Mouse (Mus musculus) layer of hippocampus, postnatal 36 days (tissue): ENCODE data around the gene Tmem97. TPM values are rescaled to one million over a fixed set of nuclear protein-coding genes. Genes with fewer than 3 reads are reported as not detected.
"Not testable (repeated sequence)": the region's sequence is repeated elsewhere in the genome, so short reads cannot be mapped to it uniquely, and the experiment has no call there.

Experiments used
- DNase-seq, 2 experiments: peaks; one replicate each; pipeline ENCODE4 v3.0.0; 2022
- total RNA-seq, 2 experiments: library from RNA; stranded (reverse); gene quantifications; 2 replicates each; pipeline ENCODE4 v1.2.3; 2021

Gene Tmem97
- 10 to 100 TPM; 11.1 to 12.7 TPM for total RNA-seq

DNA sequence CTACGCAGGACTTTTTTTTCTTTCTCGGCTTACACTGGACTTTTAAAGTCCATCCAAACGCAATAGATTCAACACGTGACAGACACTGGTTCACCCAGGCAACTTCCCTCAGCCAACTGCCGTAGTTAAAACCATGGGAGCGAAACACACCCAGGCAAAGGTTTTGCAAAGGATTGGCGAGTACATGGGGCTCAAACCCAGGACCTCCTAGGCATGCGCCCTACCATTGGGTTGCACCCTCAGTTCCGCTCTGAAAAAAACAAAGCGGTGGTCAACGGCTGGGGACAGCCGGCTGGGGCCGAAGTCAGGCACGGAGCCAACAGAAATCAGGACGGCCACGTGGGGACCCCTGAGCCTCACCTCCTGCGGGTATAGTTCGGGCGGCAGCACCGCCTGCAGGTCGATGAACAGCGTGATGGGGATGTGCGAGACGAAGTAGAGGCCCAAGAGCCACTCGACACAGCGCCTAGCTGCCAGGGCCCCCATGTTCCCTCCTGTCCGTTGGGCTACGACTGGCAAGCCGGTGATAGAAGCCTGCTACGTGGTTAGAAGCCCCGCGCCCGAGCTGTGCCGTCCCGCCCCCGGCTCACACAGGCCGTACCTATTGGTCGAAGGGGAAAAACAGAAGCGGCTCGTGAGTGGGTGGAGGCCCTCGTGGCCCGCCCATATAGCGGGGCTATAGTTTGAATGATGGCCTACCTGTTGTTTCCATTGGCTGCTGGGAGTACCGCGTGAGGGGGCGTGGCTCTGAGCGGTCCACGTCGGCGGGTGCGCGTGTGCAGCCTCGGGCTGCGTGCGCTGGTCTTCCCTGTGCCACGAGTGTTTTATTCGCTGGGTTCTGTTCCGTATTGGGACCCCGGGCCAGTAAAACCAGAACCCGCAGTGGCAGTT is at the start of gene Tmem97:
Gene Tmem97, minus strand, starts transcription at position 610 of the 891 bp plus-strand sequence.
- DNase-seq = peak; percentile 94

DNA sequence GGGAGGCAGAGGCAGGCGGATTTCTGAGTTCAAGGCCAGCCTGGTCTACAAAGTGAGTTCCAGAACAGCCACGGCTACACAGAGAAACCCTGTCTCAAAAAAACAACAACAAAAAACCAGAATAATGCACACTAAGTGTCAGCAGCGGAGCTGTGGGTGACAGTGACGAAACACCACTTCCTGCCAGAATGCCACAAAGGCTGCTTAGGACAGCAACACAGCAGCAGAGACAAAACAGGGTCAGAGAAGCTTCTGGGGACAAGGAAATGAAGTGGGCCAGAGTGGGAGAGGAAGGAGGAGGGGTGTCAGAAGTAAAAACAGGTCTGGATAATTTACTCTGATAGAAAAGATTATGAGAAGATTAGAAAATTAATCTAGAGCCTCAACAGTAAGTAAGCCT is 49.5 kb upstream of the Tmem97 start:
- DNase-seq = no peak

DNA sequence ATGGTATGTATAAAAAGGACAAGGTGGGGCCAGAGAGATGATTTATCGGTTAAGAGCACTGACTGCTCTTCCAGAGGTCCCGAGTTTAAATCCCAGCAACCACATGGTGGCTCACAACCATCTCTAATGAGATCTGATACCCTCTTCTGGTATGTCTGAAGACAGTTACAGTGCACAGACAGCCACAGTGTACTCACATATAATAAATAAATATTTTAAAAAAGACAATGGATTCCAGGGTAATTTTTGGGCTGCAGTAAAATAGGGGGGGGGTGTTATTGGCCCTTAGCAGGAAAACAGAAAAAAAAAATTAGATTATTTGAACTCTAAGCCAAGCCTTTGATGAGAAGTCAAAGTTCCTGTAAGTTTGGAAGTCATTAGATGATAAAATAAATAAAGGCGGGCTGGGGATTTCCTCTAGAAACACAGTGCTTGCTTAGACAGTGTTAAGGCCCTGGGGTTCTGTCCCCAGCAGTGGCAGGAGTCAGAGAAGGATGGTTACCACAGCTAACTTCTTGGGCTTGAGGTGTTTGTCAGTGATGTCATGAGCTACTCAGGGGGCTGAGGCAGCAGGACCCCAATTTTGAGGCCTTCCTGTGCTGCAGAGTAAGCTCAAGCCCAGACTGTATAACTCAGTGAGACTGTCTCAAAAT is 48.3 kb upstream of the Tmem97 start:
- DNase-seq = no peak

DNA sequence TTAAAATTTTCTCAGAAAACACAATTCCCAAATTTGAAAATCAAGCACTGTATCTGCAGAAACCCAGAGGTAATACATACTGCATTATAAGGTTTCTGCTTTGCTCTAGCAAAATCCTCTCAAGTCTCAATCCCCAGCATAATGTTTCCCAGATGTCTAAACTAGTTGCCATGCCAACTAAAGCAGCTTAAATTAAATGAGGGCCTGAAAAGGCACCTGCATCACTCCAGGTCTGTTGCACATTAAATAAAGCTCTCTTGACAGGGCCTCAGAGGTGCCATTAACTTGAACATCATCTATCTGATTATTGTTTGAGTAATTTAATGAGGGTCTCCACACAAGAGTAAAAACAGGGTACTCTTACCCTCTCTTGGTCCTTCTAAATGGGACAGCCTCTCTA is 46.2 kb upstream of the Tmem97 start:
- DNase-seq = no peak

DNA sequence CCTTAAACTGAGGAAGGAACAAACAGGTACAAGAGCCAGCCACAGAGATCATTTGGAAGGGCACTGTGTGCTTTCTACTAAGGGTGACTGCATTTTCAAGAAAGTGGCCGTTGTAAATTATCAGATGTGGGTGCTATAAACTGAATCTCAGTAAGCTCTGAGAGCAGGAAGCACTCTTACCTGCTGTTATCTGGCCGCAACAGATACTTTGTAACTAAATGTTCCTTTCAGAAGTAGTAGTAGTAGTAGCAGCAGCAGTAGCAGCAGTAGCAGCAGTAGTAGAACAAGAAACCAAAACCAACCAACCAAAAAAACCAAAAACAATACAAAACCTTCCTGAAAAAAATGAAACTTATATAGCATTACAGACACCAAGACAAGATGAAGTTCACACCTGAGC is 45.2 kb upstream of the Tmem97 start:
- no peak for DNase-seq

DNA sequence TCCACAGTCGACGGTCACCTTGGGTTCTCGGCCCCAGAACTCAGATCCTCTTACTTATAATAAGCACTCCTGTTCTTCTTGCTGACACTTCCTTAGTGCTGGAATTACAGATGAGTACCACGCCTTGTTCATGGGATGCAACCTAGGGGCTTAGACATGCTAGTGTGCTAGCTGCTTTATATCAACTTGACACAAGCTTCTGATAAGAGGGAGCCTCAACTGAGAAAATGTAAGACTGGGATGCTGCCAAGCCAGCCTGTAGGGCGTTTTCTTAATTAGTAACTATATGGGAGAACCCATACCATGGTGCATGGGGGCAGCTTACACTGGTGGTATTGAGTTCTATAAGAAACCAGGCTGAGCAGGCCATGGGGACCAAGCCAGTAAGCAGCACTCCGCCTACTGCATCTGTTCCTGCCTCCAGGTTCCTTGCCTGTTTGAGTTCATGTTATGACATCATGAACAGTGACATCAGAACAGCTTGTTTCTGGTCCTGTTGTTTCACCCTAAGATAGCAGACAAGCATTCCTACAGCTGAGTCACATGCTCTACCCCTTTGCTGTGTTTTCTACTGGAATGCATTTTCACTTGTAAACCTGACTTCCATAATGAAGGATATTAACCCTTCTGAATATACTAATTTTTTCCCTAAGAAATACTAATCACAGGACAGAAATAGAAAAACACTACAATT is 43.8 kb upstream of the Tmem97 start:
- DNase-seq = no peak

DNA sequence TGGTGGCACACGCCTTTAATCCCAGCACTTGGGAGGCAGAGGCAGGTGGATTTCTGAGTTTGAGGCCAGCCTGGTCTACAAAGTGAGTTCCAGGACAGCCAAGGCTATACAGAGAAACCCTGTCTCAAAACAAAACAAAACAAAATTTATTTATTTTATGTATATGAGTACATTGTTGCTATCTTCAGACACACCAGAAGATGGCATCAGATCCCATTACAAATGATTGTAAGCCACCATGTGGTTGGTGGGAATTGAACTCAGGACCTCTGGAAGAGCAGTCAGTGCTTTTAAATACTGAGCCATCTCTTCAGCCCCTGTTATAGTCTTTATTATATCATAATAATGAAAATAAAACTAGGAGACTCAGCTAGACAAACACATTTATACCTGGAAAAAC is 37.1 kb upstream of the Tmem97 start:
- DNase-seq = not testable (repeated sequence)

DNA sequence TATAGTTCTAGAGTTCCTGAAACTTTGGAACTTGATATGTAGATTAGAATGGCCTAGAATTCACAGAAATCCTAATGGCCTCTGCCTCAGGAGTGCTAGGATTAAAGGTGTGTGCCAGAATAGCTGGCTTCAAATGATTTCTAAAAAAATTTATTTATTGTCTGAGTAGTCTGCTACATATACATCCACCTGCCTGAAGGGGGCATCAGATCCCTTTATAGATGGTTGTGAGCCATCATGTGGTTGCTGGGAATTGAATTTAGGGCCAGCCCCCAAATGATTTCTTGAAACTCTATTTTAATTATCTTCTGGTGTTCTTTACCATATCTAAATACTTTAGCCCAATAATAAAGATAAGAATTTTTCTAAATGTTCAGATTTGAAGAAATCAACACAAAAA is 35.5 kb upstream of the Tmem97 start:
- no peak for DNase-seq

DNA sequence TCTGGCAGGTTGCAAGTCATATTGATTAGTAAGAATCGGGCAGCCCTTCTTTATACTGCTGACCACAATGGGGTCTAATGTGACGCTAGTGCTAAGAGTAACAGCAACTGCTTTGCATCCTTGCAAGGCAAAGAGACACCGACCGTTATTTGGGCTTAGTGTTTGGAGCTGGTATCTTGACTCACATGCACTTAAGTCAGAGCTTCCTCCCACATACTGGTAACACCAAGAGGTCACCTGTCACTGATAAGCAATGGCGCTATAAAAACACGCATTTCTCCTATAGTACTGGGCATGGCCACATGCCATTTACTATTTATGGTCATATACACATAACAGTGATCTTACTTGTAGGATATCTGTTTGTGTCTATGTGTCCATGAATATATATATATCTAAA is 32.3 kb upstream of the Tmem97 start:
- DNase-seq = no peak

DNA sequence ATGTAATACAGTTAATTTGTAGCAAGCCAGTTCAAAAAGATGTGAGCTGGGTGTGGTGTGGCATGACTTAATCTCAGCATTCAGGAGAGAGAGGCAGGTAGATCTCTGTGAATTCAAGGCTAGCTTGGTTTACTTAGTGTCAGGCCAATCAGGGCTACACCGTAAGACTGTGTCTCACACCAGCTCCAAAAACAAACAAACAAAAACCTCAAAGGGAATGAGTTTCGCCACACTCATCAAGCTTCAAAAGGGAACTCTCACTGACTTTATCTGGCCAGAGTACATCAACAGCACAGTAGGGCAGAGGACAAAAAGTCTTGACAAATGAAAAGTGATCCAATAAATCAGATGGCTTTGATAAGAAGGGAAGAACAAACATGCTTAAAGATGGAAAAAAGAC is 24.4 kb upstream of the Tmem97 start:
- DNase-seq = no peak

DNA sequence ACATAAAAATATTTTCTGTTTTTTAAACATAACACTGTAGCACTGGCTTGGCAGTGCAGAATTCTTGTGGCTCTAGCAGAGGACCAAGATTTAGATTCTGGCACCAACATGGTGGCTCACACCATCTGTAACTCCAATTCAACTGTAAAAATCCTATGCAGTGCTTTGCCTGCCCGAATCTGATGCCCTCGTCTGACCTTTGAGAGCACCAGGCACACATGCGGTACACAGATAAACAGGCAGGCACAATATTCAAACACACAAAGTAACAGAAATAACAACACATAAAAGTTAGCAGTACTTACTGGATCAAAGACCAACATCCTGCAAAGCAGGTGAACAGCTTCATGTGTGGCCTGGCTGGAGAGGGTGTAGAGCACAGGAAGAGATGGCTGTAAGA is 24.0 kb upstream of the Tmem97 start:
- no peak for DNase-seq

DNA sequence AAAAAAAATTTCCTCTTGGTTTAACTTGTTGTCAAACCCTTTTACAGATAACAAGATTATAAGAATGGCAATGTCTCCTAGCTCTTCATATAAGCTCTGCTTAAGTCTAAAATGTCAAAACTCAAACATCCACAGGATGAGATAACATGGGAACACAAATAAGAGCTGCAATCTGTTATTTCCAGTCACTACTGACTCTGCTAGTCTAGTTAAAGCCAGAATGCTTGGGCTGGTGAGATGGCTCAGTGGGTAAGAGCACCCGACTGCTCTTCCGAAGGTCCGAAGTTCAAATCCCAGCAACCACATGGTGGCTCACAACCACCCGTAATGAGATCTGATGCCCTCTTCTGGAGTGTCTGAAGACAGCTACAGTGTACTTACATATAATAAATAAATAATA is 23.5 kb upstream of the Tmem97 start:
- not testable (repeated sequence) for DNase-seq

DNA sequence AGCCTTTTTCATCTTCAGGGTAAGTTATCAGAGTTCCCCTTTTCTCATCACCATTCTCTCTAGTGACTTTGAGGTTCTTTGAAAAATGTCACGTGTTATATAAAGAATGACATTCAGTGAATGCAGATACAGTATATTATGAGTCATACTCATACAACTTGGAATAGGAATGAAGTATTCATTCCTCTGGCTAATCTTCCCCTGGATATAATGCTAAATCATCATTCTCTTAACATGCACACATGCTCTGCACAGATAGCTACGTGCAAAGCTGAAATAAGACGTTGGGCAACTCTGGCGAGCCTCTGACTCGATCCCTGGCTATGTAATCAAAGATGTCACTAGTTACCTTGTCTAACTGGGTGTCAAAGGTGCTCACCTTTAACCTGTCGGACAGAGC is 21.3 kb upstream of the Tmem97 start:
- DNase-seq = no peak

DNA sequence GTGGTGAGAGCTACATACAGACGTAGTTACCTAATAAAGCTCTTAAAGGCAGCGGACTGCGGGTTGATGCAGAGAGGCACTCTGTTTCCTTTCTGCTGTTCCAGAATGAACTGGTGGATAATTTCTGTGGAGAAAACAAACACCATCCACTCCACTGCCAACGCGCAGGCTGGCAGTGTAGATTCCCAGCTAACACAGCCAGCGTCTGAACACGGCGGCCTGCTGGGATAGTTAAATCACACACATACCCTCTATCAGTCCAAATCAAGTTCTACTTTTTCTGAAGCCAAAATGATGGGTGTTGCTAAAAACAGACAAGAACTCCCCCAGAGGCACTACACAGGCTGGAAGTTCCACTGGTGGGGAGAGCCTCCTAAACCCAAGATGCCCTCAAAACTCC is 20.9 kb upstream of the Tmem97 start:
- DNase-seq = peak; percentile 37 to 52

DNA sequence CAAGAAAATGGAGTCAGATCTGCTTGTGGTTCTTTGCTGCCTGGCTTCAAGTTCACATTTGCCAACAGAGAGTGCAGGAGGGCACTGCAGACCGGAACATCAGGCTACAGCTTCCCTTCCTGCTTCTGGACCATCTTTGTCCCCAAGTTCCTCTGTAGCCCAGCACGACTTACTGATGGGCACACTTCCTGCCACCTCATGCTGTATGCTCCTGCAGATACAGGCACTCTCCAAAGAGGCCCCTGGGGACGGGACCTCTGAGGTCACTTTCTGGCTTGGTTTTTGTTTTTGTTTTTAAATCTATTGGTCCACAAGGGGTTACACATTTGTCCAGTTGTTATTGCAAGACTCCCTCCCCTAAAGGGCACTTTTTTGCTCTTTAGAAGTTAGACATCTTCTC is 19.2 kb upstream of the Tmem97 start:
- no peak for DNase-seq

DNA sequence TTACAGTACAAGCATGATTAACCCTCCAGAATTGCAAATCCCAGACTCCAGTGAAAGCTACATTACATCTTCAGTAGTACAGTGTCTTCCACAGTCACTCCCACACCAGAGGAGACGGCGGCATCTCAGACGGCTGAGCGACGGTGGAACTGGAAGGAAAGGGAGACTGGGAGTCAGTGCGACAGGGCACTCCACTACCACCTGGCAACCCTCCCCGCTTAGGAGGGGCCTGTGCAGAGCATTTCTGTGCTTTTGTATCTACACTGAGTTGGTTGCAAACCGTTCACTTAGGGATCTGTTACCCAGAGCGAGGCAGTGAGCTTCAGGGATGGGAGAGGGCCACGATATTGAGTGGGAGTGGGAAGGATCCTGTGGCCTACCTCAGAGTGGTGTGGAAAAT is 18.2 kb upstream of the Tmem97 start:
- no peak for DNase-seq

DNA sequence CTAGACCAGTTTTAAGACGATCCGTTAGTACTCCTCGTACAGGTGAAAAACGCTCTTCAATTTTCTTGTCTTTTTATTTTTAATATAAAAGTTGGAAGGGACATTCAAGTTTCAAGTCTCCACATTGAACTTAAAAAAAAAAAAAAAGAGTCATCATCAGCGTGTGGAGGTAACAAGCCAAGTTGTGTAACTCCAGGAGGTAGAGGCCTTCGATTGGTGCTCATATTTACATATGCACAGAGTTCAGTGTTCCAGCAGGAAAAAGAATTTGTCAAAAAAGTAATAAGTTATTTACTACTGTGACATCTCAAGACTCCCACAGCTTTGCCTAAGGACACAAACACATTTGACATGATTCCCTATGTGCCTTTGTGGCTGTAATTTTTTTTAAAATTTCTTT is 17.0 kb upstream of the Tmem97 start:
- DNase-seq = no peak

DNA sequence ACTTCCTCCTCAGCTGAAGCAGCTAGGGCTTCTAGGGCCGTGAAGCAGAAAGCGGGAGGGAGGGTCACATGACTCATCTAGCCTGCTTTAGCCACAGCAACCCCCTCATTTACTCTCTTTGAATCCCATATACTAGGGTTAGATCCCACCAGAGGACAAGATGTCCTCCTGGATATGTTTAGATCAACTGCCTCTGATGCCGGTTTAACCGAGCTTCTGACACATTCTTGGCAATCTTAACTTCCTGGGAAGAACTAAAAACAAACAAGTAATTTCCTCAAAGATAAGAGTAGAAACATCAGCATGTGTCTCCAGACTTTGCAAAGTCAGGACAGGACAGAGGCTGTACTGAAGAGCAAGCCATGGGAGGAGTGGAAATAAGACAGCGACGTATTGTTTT is 16.2 kb upstream of the Tmem97 start:
- DNase-seq = no peak

DNA sequence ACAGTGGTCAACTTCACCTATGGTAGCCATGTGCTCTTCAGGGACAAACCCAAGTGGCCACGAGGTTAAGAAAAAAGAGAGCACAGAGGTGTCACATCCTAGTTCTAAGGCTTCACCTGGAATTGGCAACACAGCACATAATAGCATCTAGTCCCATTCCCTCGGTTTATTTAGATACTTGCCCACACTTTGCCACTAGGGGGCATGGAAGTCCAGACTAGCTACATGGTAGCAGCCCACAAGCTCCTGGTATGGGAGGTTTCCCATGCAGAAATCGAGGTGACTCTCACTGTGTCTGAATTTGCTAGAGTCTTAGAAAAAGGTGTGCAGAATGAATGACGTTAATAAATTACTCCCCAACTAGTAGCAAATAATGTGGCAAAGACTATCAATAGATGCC is 9.9 kb upstream of the Tmem97 start:
- DNase-seq = peak; percentile 52 to 61

DNA sequence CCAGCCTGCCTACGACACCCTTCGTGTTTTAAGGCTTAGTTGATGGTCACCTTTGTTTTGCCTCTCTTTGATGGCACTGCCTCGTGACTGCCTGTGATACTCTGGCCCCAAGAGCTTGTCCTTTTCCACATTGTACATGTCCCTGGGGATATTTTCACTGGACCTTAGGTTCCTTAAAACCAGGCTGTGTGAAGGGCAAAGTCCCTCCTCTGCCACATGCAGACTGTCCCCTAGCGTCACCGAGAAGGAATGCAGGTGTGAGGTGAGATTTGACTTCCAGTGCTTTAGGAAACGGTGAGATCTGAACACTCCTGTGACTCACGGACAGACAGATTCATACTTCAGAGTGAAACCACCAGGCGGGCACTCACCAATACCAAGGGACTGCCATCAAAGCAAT is 6.7 kb upstream of the Tmem97 start:
- no peak for DNase-seq

DNA sequence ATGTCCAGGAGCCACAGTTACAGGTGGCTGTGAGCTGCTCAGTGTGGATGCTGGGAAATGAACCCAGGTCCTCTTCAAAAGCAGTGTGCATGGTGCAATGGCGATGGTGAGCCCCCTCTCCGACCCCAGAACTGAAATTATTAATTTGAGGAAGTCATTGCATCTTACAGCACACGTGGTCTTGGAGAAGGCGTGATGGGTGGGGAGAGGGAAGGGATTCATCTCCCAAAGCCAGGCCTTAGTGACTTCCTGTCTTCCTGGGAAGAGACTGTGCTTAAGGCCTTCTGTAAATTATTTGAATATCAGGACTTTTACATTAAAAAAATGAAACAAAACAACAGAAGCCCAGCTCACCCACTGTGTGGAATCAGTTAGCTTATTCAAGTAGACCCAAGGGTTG is 5.5 kb upstream of the Tmem97 start:
- no peak for DNase-seq

DNA sequence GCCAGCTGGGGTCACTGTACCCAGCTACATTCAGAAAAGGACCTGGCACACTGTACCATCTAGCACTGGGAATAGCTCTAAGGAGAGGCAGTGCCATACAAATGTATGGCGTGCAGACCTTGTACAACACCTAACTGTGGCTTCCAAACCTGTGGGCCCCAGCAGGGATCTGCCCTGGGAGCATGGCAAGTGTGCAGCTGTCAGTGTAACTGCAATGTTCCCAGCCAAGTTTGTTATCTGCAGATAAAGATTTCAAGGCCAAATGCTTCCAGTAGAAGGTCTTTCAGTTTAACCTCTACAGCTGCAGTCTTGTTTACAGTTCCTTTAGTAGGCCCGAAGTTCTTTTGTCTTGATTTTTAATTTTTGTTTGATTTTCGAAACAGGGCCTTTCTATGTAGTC is 5.0 kb upstream of the Tmem97 start:
- DNase-seq = no peak

DNA sequence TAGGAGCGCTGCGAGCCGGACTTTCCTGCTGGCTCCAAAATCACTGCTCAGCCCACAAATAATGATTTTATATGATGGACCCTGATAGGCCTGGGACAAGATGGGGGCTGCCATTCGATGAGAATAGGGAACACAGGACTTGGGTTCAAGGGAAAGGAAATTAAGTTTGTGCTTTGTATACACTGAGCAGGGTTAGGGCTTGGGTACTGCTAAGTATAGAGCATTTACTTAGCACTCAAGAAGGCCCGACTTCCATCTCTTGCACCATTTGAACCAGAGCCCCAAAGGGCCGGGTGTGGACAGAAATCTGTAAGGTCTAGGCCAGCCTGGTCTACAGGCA is 452 bp upstream of the Tmem97 start:
- DNase-seq = no peak

DNA sequence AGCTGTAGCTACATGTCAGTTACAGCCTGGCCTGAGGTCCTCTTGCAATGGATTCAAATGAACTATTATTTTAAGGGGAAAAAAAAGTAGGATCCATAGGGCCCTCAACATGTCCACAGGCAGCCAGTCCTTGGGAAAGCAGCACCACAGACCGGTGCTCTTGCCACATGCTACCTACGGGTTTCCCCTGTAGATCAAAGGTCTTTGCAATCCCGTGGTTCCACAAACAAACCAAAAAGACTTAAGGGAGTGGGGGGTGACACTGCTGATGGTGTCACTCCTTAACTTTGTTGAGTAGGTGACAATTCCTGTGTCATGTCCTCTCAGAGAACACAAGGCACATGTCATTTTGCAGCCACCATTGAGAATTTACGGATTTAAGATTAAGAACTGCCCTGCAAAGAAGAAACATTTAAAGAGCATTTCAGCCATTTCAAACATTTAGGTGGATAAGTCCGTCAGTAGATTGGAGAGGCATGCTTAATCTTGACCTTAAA is 1.0 kb downstream of the Tmem97 start:
- DNase-seq = no peak
